Mouse (Mus musculus) bone marrow, adult 2 months (tissue): ENCODE data around the gene Mical3. TPM values are rescaled to one million over a fixed set of nuclear protein-coding genes. Genes with fewer than 3 reads are reported as not detected.

Experiments
- H3K27ac ChIP-seq: fragments of 200-500 bp; 2 replicates; pipeline ENCODE4 v1.5.1; 2012; ENCODE audit warnings: low read depth, mild to moderate bottlenecking, control low read depth, inconsistent platforms, low read length; ENCODE audit not compliant: control insufficient read depth, poor library complexity, insufficient read depth
- H3K4me1 ChIP-seq: fragments of 200-500 bp; 2 replicates; pipeline ENCODE4 v1.6.1; 2011; ENCODE audit warnings: low read length; ENCODE audit not compliant: control insufficient read depth, insufficient read depth
- H3K4me3 ChIP-seq: fragments of 200-500 bp; replicated peaks from 2 replicates; pipeline ENCODE3; 2011; ENCODE audit warnings: mild to moderate bottlenecking, low read depth, low read length, control low read depth; ENCODE audit not compliant: control insufficient read depth
- CTCF ChIP-seq: fragments of 200-500 bp; IDR thresholded peaks from 2 replicates; pipeline ENCODE4 v1.5.1; 2011; ENCODE audit warnings: low read length, control low read depth; ENCODE audit not compliant: control insufficient read depth, insufficient read depth
- POLR2A ChIP-seq: fragments of 200-500 bp; IDR thresholded peaks from 2 replicates; pipeline ENCODE4 v1.6.1; 2011; ENCODE audit warnings: low read depth, mild to moderate bottlenecking, control low read depth, low read length, borderline replicate concordance; ENCODE audit not compliant: control insufficient read depth
- WGBS: fragments of 180-500 bp; shearing (Covaris S2); methylation state at CpG from one replicate; pipeline ENCODE4 v1.1.7; 2018; 5-methylcytosine and 5-hydroxymethylcytosine counted together
- polyA plus RNA-seq: library from polyadenylated mRNA; stranded (reverse); fragments of >200 nt; gene quantifications from 2 replicates; pipeline ENCODE4 v1.2.4, GENCODE M21; 2011; ENCODE audit warnings: low replicate concordance; ENCODE audit not compliant: missing spikeins, insufficient read depth, insufficient read length

The Mical3 gene
- polyA plus RNA-seq, 1 experiment, result 53.1 TPM

DNA sequence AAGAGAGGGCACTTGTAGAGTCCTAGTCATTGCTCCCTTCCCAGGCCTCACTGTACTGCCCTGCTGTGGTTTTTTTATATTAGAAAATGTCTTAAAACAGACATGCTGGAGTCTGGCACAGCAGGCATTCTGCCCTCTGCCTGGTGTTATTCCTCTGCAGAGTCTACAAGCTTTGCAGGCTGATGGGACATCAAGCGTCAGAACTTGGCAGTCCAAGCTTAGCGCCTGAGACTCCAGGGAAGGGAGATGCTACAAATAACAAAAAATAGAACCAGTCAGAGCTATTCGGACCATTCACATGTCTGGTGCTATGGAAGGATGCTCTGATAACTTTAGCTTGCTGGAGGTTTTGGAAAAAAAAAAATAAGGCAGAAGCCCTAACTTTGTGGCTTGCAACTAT, 144.6 kb downstream of the Mical3 start:
- no peaks in the 10 kb centered on the region for H3K4me1 ChIP-seq
- WGBS, result 94% methylated on average over 3 of the region's 3 CpGs
- H3K27ac ChIP-seq, result no peak overlapping the region
- no peak overlapping the region for H3K4me3 ChIP-seq
- no peak for TF ChIP-seq POLR2A
- no peak for TF ChIP-seq CTCF

DNA sequence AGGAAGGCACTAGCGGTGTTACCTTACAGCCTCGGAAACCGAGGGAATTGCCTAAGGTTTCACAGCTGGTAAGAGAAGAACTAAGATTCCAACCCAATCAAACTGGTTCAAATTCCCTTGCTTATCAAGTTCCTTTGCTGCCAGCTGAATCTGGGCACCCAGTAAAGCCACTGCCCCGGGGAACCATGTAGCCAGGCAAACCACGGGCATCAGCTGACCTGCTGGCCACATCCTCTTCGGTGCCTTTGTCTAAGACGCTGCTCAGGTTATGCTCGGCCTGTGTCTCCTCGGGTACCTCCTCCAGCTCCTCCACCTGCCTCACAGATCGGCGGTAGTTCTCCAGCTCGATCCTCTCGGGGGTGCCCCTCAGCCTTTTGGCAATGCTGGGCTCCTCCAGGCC, 148.5 kb downstream of the Mical3 start:
- WGBS, result 51% methylated on average over 13 of the region's 13 CpGs
- TF ChIP-seq POLR2A (no peak), CTCF (no peak)

DNA sequence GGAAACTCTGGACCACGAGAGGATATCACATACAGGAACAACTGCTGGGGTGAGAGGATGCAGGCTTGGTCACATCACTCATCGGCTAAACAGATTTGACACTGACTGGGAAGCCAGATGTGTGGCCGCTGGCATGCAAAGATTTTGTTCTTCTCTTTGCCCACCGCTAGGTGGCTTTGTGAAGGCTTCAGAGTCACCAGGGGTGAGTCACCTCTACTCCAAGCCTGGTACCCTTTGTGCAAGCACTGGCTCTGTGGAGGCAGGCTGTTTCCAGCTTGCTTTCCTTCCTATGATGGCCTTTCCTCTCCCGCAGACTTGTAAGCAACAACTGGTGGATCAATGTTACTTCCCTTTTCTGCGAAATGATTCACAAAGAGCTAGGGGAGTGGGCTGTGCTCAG, 149.3 kb downstream of the Mical3 start:
- Histone ChIP-seq H3K4me1 (no peaks in the 10 kb centered on the region), H3K27ac (no peak overlapping the region), H3K4me3 (no peak overlapping the region)
- no peak for TF ChIP-seq POLR2A
- TF ChIP-seq CTCF, result peak; percentile 47
- WGBS, result 48% methylated on average over 6 of the region's 6 CpGs

More for the DNA sequence above, 148.5 kb downstream of the Mical3 start:
- Histone ChIP-seq H3K4me3 (no peak overlapping the region), H3K27ac (no peak overlapping the region), H3K4me1 (no peaks in the 10 kb centered on the region)

DNA sequence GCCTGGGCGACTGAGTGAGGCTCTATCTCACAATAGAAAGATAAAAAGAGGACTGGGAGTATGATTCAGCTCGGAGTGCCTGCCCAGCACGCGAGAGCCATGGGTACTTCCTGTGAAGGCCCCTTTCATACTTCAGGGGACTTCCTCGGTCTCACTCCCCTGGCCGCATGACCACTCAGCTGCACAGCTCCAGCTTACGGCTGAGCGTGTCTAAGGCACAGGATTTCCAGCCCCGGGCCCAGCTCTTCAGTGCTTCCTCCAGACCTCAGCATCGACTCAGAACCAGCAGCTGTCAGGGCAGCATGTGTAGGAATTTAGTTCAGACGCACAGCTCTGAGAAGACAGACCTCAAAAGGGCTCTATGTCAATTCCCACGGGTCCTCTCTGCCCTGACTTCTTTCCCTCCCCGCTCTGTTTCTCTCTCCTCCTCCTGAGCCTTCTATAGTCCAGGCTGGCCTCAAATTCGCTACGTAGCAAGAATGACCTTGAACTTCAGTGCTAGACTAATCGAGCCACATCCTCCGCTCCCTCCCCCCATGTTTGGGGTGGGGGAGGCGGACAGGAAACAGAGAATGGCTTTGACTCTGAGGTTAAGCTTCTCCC, 152.7 kb downstream of the Mical3 start:
- Histone ChIP-seq H3K4me3 (no peak overlapping the region), H3K27ac (no peak overlapping the region), H3K4me1 (no peaks in the 10 kb centered on the region; the same call in 1 of the 2 replicates)
- TF ChIP-seq CTCF (no peak), POLR2A (no peak)
- WGBS, result 49% methylated on average over 18 of the region's 18 CpGs

DNA sequence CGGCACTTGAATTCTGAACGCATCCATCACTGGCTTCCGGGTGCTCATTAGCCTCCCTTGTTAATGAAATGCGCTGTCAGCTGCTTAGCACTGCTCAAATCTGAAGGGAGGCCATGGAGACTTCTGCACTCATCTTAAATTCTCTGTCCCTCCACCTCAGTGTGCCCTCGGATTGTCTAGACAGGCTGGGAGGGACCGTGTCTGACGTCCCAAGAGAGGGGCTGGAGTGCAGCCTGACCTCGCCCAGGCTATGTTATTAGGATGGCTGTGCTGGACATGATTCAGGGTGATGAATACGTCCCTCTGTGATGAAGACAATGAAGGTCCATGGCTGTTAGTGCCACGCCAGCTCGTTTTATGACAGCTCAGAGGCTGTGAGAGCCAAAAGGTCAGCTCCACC, 153.8 kb downstream of the Mical3 start:
- Histone ChIP-seq H3K4me1 (no peaks in the 10 kb centered on the region; the same call in 1 of the 2 replicates), H3K27ac (no peak overlapping the region), H3K4me3 (no peak overlapping the region)
- WGBS, result 88% methylated on average over 11 of the region's 11 CpGs
- TF ChIP-seq CTCF, result no peak
- TF ChIP-seq POLR2A, result no peak

DNA sequence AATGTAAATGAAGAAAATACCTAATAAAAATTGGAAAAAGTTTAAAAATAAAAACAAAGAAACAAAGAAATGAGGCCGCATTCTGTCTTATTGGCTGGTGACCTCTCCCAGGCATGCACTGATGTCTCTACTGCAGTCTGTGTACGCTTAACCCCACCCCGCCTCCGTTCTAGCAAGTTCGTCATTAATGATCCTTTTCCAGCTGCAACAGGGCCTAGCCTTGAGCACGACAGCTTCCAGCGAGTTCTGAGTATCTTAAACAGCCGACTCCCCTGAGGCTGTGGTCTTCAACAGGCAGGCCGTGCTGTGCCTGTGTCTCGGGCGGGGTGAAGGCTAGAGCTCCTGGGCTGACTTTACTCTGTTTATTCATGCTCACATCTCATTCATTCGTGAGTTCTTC, 154.7 kb downstream of the Mical3 start:
- TF ChIP-seq POLR2A (no peak), CTCF (no peak)
- no peaks in the 10 kb centered on the region; the same call in 1 of the 2 replicates for H3K4me1 ChIP-seq
- 90% methylated on average over 12 of the region's 12 CpGs for WGBS
- no peak overlapping the region for H3K27ac ChIP-seq
- no peak overlapping the region for H3K4me3 ChIP-seq

DNA sequence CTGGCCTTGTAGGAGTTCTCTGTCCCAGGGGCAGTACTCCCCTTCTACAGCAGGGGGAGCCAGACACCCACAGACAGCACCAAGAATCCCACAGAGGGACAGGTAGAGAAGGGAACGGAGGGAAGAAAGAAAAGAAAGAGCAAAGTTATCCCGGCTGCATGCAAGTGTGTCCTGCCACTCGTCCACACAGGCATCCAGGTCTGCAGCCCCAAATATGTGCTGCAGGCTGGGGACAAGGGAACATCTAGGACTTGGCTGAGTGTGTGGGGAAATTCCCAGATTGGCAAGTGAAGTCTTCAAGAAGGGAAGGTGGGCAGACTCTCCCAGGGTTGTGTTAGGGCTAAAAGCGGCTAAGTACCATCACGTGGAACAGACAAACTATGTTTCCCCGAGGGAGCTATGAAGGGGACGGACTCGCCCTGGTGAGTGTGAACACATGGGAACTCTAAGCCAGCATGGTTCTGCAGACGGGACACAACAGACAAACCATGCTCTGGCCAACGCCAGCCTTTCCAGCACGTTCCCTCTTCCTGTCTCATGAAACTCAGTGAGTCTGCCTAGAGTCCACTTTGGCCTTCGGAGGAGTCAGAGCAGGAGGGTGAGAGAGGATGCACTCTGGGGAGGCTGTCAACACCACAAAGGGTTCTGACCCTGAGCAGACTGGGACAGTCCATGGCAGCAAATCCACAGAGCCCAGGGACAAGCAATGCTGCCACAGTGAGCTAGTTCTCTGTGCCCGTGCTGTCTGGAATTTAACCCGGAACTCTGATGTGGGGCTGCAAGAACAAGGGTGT, 158.8 kb downstream of the Mical3 start:
- H3K27ac ChIP-seq, result no peak overlapping the region
- 72% methylated on average over 14 of the region's 14 CpGs for WGBS
- no peaks in the 10 kb centered on the region; the same call in 1 of the 2 replicates for H3K4me1 ChIP-seq
- TF ChIP-seq POLR2A (no peak), CTCF (peak; percentile 99)
- H3K4me3 ChIP-seq, result no peak overlapping the region

DNA sequence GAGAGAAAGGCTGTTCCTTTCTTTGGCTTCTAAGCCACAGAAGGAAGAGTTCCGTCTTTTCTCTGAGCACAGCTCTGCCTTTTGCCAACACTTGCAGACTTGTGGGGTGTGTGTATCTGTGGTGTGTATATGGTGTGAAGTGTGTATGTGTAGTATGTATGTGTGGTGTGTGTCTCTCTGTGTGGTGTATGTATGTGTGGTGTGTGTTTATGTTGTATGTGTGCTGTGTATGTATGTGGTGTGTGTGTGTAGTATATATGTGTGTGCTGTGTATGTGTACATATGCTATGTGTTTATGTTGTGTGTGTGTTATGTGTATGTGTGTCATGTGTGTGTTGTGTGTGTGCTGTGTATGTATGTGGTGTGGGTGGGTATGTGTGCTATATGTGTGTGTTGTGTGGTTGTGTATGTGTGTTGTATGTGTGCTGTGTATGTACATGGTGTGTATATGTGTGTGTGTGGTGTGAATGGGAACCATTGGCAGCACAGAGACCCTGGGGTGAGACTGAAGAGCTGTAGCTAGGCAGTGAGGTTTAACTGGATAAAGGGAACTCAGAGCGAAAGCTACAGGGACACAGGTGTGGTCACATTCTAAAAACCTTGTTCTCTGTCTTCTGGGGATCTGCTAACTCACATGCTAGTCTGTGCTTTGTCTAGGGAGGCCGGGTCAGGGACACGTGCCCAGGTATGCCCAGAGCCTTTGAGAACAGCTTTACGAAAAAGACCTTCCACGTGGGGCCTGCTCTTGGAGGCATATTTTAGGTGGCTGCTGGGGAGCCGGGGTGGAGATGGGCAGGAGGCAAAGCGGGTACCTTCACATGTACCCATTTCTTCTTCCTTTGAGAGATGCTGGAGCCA, 159.6 kb downstream of the Mical3 start:
- TF ChIP-seq CTCF (no peak), POLR2A (no peak)
- Histone ChIP-seq H3K27ac (no peak overlapping the region), H3K4me1 (no peaks in the 10 kb centered on the region; the same call in 1 of the 2 replicates), H3K4me3 (no peak overlapping the region)
- 71% methylated on average over 8 of the region's 8 CpGs for WGBS
